Mouse (Mus musculus) limb, embryonic 12.5 days (tissue): Measurements from ENCODE around the gene Triobp. TPM values are rescaled to one million over a fixed set of nuclear protein-coding genes. Genes with fewer than 3 reads are reported as not detected.
"Not testable (repeated sequence)": the region's sequence is repeated elsewhere in the genome, so short reads cannot be mapped to it uniquely, and the experiment has no call there.

Source experiments
- ATAC-seq: fragments of 200-750 bp; cut with Nextera tagmentation; 2 replicates; pipeline ENCODE4 v1.8.0; 2017; ENCODE audit warnings: low read depth, moderate TSS enrichment; ENCODE audit not compliant: insufficient number of reproducible peaks, insufficient read depth, low FRiP score, low TSS enrichment
- H3K27ac ChIP-seq: fragments of 300-500 bp; sonication (generic); 2 replicates; pipeline ENCODE4 v1.5.1; 2016; ENCODE audit warnings: mild to moderate bottlenecking, moderate library complexity
- H3K27me3 ChIP-seq: fragments of 300-500 bp; sonication (generic); 2 replicates; pipeline ENCODE4 v1.6.1; 2016; ENCODE audit warnings: mild to moderate bottlenecking, moderate library complexity
- H3K36me3 ChIP-seq: fragments of 300-500 bp; sonication (generic); 2 replicates; pipeline ENCODE4 v1.6.1; 2016; ENCODE audit warnings: mild to moderate bottlenecking, moderate library complexity
- H3K4me1 ChIP-seq: fragments of 300-500 bp; sonication (generic); replicated peaks from 2 replicates; pipeline ENCODE4 v1.6.1; 2016
- H3K4me2 ChIP-seq: fragments of 300-500 bp; sonication (generic); 2 replicates; pipeline ENCODE4 v1.6.1; 2016; ENCODE audit warnings: mild to moderate bottlenecking, moderate library complexity
- H3K4me3 ChIP-seq: fragments of 300-500 bp; sonication (generic); replicated peaks from 2 replicates; pipeline ENCODE4 v1.5.1; 2016; ENCODE audit warnings: mild to moderate bottlenecking
- H3K9ac ChIP-seq: fragments of 300-500 bp; sonication (generic); replicated peaks from 2 replicates; pipeline ENCODE4 v1.6.1; 2016; ENCODE audit warnings: mild to moderate bottlenecking, moderate library complexity
- H3K9me3 ChIP-seq: fragments of 300-500 bp; sonication (generic); 2 replicates; pipeline ENCODE4 v1.6.1; 2016; ENCODE audit warnings: mild to moderate bottlenecking, moderate library complexity
- WGBS: fragments of 180-500 bp; shearing (Covaris S2); methylation state at CpG from one replicate; pipeline ENCODE4 v1.1.7; 2016; 5-methylcytosine and 5-hydroxymethylcytosine counted together
- polyA plus RNA-seq: library from polyadenylated mRNA; unstranded; fragments of >200 nt; fragmentation: Nextera tagmentation; extraction: Ambion mirVana; gene quantifications from 2 replicates; pipeline ENCODE4 v1.2.1, GENCODE M21; 2016

Gene Triobp
- polyA plus RNA-seq, 1 experiment from 2014 or later = 37.9 TPM

DNA sequence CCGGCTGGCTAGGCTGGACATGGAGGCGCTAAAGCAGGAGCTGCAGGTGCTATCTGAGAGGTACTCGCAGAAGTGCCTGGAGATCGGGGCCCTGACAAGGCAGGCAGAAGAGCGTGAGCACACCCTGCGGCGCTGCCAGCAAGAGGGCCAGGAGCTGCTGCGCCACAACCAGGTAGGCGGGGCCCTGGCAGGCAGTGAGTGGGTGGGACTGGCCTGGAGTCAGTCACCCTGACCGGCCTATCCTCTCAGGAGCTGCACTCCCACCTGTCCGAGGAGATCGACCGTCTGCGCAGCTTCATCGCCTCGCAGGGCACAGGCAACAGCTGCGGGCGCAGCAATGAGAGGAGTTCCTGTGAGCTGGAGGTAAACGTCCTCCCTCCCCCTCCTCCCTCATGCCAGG lies 54.5 kb downstream of the Triobp start:
- Histone ChIP-seq H3K36me3 (peaks cover 98% of the 10 kb centered on the region), H3K4me1 (no peaks in the 10 kb centered on the region; the same call in 1 of the 2 replicates), H3K9ac (no peak overlapping the region), H3K4me3 (no peak overlapping the region), H3K9me3 (no peaks in the 10 kb centered on the region), H3K4me2 (no peak overlapping the region), H3K27ac (no peak overlapping the region), H3K27me3 (no peaks in the 10 kb centered on the region)
- WGBS = 42% methylated on average over 19 of the region's 19 CpGs
- ATAC-seq = no peak

DNA sequence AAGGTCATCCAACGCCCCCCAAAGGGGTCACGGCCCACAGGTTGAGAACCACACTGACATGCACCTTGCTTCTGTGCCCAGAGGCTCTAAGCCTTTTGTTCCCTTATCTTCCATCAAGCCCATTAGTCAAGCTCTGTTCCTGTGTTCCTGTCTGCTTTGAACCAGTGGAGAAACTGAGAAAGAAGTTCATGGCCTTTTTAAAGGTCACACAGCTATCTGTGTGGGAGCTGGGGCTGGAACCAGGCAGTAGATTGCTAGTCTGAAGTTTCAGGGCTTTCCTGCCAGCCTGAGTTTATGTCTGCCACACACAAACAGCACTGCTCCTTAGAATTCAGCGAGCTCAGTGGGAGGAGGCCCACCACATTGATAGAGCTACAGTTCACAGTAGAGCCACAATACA lies 55.6 kb downstream of the Triobp start:
- no peaks in the 10 kb centered on the region for H3K27me3 ChIP-seq
- WGBS = 89% methylated on average over 3 of the region's 3 CpGs
- no peak overlapping the region for H3K27ac ChIP-seq
- no peak for ATAC-seq
- H3K9ac ChIP-seq = no peak overlapping the region
- H3K4me3 ChIP-seq = no peak overlapping the region
- H3K9me3 ChIP-seq = no peaks in the 10 kb centered on the region
- peaks cover 92% of the 10 kb centered on the region for H3K36me3 ChIP-seq
- no peak overlapping the region for H3K4me2 ChIP-seq
- H3K4me1 ChIP-seq = no peaks in the 10 kb centered on the region; the same call in 1 of the 2 replicates

DNA sequence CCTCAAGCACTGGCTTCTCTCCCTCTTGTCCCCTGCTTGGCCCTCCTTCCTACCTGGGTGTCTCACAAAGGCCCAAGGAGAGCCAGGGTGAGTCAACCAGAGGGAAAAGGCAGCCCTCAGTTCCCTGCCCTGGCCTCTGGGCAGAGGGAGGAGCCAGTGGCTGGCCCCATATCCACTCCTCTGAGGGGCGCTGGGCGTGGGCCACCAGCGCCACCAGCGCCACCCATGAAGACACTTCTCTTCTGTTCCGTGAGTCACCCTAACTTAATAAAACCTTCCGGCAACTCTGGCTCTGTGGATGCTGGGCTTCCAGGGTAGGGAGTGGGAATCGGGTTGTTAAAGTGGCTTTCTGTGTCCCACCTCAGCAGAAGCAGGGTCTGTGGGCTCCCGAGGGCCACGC lies 58.1 kb downstream of the Triobp start:
- peaks cover 68% of the 10 kb centered on the region for H3K36me3 ChIP-seq
- H3K27ac ChIP-seq = no peak overlapping the region
- H3K4me1 ChIP-seq = 0 out of 2 replicates have a peak, but pooled peaks cover 3% of the 10 kb centered on the region
- WGBS = 84% methylated on average over 9 of the region's 9 CpGs
- H3K4me3 ChIP-seq = no peak overlapping the region
- ATAC-seq = no peak
- no peak overlapping the region for H3K9ac ChIP-seq
- H3K27me3 ChIP-seq = no peaks in the 10 kb centered on the region
- H3K4me2 ChIP-seq = no peak overlapping the region
- H3K9me3 ChIP-seq = no peaks in the 10 kb centered on the region

DNA sequence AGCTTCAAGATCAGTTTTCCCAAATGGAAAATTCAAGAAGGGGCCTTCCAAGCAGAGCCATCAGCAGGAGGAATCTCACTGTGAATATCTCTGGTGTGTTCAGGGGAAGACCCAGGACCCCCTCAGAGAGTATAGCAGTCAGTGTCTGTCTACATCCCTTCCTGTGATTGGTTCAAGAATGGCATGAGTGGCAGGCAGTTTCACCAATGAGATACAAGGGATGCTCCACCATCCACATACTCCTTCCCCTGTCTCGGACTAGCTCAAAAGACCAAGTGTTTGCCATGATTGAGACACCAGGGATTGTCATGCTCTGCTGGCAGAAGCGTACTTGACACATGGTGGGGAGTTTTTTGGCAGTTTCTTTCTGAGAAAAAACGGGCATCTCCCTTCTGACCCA lies 59.1 kb downstream of the Triobp start:
- no peaks in the 10 kb centered on the region for H3K27me3 ChIP-seq
- H3K9ac ChIP-seq = no peak overlapping the region
- H3K36me3 ChIP-seq = peaks cover 57% of the 10 kb centered on the region
- H3K4me2 ChIP-seq = no peak overlapping the region
- 73% methylated on average over 3 of the region's 3 CpGs for WGBS
- H3K4me1 ChIP-seq = 0 out of 2 replicates have a peak, but pooled peaks cover 3% of the 10 kb centered on the region
- no peak overlapping the region for H3K4me3 ChIP-seq
- H3K27ac ChIP-seq = no peak overlapping the region
- no peak for ATAC-seq
- H3K9me3 ChIP-seq = no peaks in the 10 kb centered on the region

DNA sequence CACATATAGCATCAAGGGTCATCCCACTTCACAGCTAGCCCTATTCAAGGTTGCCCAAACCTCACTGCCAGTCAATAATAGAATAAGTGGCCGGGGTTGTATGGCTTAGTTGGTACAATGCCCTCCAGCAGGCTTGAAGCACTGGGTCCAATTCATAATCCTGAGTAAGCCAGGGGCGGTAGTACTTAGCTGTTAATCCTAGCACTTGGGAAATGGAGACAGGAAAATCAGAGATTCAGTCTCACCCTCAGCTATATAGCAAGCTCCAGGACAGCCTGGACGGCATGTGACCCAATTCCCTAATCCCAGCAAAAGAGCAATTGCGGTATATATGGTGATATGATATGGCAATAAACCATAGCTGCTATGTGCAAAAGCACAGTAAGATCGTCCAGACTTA lies 59.5 kb downstream of the Triobp start:
- H3K4me2 ChIP-seq = no peak overlapping the region
- no peaks in the 10 kb centered on the region for H3K9me3 ChIP-seq
- no peak for ATAC-seq
- 0 out of 2 replicates have a peak, but pooled peaks cover 3% of the 10 kb centered on the region for H3K4me1 ChIP-seq
- no peak overlapping the region for H3K9ac ChIP-seq
- no peak overlapping the region for H3K4me3 ChIP-seq
- H3K27ac ChIP-seq = no peak overlapping the region
- no peaks in the 10 kb centered on the region for H3K27me3 ChIP-seq
- peaks cover 53% of the 10 kb centered on the region for H3K36me3 ChIP-seq
- 88% methylated on average over 5 of the region's 5 CpGs for WGBS

DNA sequence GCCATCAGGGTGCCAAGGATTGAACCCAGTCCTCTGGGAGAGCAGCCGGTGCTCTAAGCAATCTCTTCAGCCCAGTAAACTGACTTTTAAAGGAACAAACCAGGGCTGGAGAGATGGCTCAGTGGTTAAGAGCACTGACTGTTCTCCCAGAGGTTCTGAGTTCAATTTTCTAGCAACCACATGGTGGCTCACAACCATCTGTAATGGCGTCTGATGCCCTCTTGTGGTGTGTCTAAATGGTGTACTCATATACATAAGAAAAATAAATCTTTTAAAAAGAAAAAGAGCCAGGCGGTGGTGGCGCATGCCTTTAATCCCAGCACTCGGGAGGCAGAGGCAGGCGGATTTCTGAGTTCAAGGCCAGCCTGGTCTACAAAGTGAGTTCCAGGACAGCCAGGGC lies 60.3 kb downstream of the Triobp start:
- ATAC-seq, H3K4me3 ChIP-seq, H3K9ac ChIP-seq, H3K27ac ChIP-seq, H3K9me3 ChIP-seq, H3K4me2 ChIP-seq, H3K27me3 ChIP-seq, H3K4me1 ChIP-seq: not testable (repeated sequence)
- 87% methylated on average over 6 of the region's 6 CpGs for WGBS
- peaks cover 45% of the 10 kb centered on the region for H3K36me3 ChIP-seq

DNA sequence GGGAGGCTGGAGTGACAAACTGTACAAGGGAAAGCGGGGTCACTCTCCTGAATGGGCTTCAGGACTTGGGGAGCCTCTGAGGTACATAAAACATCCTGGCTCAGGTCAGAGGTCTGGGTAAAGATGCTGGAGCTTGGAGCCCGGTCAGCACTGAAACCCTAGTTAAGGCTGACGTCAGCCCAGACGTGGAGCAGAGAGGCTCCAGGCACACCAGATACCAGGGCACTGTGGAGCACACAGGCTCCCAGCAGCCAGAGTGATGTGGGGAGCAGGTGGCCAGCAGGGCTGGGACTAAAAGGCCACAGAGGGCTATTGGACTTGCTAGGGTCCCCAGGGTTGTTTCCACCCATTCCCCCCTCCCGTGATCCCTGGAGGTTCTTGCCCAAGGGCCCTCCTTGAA lies 62.2 kb downstream of the Triobp start:
- H3K9ac ChIP-seq = no peak overlapping the region

DNA sequence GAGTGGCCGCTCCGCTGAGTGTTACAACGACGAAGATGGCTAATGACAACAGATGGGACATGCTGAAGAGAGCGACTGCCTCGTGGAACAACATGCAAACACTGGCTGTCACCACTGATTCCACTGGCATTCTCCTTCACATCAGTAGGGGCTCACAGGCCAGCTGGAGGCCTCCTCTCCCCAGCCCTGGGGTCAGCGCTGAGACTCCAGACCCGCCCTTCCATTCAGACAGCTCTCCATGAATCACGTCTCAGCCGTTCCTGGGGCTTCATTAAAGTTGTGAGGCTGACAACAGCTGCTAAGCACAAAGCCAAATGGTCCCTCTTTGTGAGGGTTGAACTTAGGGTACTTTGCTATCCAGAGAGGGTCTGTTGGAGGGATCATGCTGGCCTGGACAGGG lies 64.0 kb downstream of the Triobp start:
- H3K36me3 ChIP-seq = peaks cover 8% of the 10 kb centered on the region
- no peak overlapping the region for H3K4me2 ChIP-seq
- H3K9ac ChIP-seq = no peak overlapping the region
- H3K27ac ChIP-seq = no peak overlapping the region
- no peaks in the 10 kb centered on the region for H3K27me3 ChIP-seq
- 0 out of 2 replicates have a peak, but pooled peaks cover 3% of the 10 kb centered on the region for H3K4me1 ChIP-seq
- H3K9me3 ChIP-seq = no peaks in the 10 kb centered on the region
- no peak overlapping the region for H3K4me3 ChIP-seq
- ATAC-seq = no peak
- 52% methylated on average over 10 of the region's 10 CpGs for WGBS

More for the DNA sequence above, 62.2 kb downstream of the Triobp start:
- no peak for ATAC-seq
- Histone ChIP-seq H3K27ac (no peak overlapping the region), H3K27me3 (no peaks in the 10 kb centered on the region), H3K4me1 (0 out of 2 replicates have a peak, but pooled peaks cover 3% of the 10 kb centered on the region), H3K4me3 (no peak overlapping the region), H3K36me3 (peaks cover 26% of the 10 kb centered on the region), H3K4me2 (no peak overlapping the region), H3K9me3 (no peaks in the 10 kb centered on the region)
- 75% methylated on average over 5 of the region's 5 CpGs for WGBS

DNA sequence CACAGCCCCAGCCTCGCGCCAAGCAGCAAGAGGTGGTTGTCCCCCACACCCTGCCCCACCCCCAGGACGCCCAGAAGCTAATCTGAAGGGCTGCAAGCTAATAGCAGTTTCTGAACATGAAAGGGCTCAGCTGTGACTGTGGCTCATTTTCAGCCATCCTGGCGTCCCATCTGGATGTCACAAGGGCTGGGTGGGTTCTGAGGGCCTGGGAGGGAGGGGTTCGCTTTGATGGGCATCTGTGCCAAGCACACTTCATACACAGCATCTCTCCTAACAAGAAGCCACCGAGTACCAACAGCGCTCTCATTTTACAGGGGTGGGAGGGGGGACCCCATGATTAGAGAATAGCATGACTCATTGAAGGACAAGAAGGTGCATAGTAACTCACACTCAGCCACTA lies 65.9 kb downstream of the Triobp start:
- WGBS = 56% methylated on average over 7 of the region's 7 CpGs
- Histone ChIP-seq H3K4me1 (0 out of 2 replicates have a peak, but pooled peaks cover 2% of the 10 kb centered on the region), H3K27ac (no peak overlapping the region), H3K27me3 (no peaks in the 10 kb centered on the region), H3K9me3 (no peaks in the 10 kb centered on the region), H3K4me3 (no peak overlapping the region), H3K9ac (no peak overlapping the region), H3K4me2 (no peak overlapping the region), H3K36me3 (no peaks in the 10 kb centered on the region)
- no peak for ATAC-seq

DNA sequence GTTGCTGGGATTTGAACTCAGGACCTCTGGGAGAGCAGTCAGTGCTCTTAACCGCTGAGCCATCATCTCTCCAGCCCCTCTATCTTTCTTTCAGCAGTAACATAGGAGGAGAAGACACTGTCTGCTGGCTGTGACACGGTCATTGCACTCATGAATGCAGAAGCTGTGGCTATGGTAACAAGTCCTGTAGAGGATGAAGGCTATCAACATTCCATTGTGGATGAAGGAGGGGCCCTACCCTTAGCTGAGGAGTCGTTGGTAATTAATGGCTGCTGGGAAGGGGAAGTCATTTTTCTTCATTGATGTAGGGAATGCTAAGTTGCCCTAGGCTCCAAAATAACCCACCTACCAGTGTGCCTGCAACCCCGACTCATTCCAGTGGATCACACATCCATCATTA lies 70.7 kb downstream of the Triobp start:
- WGBS = 31% methylated on average over 4 of the region's 4 CpGs
- ATAC-seq = no peak
- H3K4me2 ChIP-seq = no peak overlapping the region

DNA sequence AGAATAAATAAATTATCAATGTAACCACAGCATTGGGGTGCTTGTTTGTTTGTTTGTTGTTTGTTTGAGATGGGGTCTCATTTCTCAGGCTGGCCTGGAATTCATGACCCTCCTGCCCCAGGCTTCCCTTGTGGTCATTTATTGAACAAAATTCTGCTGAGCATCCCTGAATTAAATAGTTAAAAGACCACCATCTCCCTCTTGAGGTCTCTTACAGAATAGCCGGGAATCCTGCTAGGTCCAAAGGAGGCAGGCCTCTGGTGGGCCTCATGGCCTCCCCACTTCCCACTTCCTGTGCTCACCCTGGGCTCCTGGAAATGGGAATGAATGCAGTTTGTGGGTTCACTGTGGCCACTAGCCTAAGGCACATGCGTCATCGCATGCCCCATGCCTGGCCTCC lies 71.4 kb downstream of the Triobp start:
- Histone ChIP-seq H3K27me3 (no peaks in the 10 kb centered on the region; the same call in 1 of the 2 replicates), H3K4me3 (no peak overlapping the region), H3K9ac (no peak overlapping the region), H3K27ac (no peak overlapping the region), H3K4me1 (peaks cover 7% of the 10 kb centered on the region; the same call in 1 of the 2 replicates), H3K36me3 (no peaks in the 10 kb centered on the region), H3K9me3 (no peaks in the 10 kb centered on the region), H3K4me2 (no peak overlapping the region)
- ATAC-seq = no peak
- WGBS = 57% methylated on average over 3 of the region's 3 CpGs

More for the DNA sequence above, 70.7 kb downstream of the Triobp start:
- Histone ChIP-seq H3K27me3 (no peaks in the 10 kb centered on the region), H3K9me3 (no peaks in the 10 kb centered on the region), H3K4me1 (peaks cover 7% of the 10 kb centered on the region; the same call in 1 of the 2 replicates), H3K9ac (no peak overlapping the region), H3K27ac (no peak overlapping the region), H3K4me3 (no peak overlapping the region), H3K36me3 (no peaks in the 10 kb centered on the region)

DNA sequence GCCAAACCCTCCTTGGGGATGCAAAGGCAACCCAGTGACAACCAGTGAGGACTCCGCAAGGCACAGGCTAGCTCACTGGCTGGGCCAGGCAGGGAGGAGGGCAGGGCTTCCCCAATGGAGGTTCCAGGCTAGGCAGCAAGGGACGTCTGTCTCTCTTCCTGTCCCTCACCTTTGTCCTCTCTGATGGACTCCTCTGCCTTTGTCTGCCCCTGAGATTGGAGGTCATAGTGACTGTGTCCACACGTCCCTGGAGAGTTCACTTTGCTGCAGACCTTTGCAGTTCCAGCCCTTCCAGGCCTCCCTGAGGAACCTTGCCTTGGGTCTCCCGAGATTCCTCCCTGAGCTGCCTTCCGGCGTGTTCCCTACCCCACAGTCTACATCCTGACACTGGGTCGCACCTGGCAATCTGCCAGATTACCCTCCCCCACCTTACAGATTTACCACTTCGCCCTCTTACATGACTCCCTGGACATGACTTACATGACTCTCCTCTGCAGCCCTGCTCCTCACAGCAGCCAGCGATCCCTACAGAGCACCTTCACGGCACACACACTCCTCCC lies 75.2 kb downstream of the Triobp start:
- no peak for ATAC-seq
- H3K4me3 ChIP-seq = no peak overlapping the region
- H3K36me3 ChIP-seq = no peaks in the 10 kb centered on the region
- H3K4me1 ChIP-seq = peaks cover 31% of the 10 kb centered on the region
- H3K9ac ChIP-seq = no peak overlapping the region
- WGBS = 63% methylated on average over 10 of the region's 10 CpGs
- no peaks in the 10 kb centered on the region for H3K9me3 ChIP-seq
- H3K27ac ChIP-seq = no peak overlapping the region
- H3K27me3 ChIP-seq = no peaks in the 10 kb centered on the region; the same call in 1 of the 2 replicates
- no peak overlapping the region for H3K4me2 ChIP-seq
